Mouse (Mus musculus): ENCODE measurements around the gene Gjc3.

Gene Gjc3

GRCm38 (mm10) chr5:137909564-137910262 lies 53.2 kb downstream of the Gjc3 start:
- DNase-seq, result no peak
